Mouse (Mus musculus): ENCODE results near the gene Pitpnc1. TPM values are rescaled to one million over a fixed set of nuclear protein-coding genes. Genes with fewer than 3 reads are reported as not detected.

Gene Pitpnc1
- polyA plus RNA-seq, 2 experiments: 3.0 to 5.8 TPM

- no peak for TF ChIP-seq EP300 (IDR thresholded peaks at IDR 0.05; ENCODE audit: low read depth)
- no peak for TF ChIP-seq CTCF (IDR thresholded peaks at IDR 0.05; ENCODE audit: low read depth)
- WGBS (ENCODE audit: insufficient replicate concordance): 3% methylated on average over 11 of the region's 11 CpGs
These were observed 697 bp upstream of the Pitpnc1 start for GRCm38 (mm10) chr11:107471071-107471720.

DNA sequence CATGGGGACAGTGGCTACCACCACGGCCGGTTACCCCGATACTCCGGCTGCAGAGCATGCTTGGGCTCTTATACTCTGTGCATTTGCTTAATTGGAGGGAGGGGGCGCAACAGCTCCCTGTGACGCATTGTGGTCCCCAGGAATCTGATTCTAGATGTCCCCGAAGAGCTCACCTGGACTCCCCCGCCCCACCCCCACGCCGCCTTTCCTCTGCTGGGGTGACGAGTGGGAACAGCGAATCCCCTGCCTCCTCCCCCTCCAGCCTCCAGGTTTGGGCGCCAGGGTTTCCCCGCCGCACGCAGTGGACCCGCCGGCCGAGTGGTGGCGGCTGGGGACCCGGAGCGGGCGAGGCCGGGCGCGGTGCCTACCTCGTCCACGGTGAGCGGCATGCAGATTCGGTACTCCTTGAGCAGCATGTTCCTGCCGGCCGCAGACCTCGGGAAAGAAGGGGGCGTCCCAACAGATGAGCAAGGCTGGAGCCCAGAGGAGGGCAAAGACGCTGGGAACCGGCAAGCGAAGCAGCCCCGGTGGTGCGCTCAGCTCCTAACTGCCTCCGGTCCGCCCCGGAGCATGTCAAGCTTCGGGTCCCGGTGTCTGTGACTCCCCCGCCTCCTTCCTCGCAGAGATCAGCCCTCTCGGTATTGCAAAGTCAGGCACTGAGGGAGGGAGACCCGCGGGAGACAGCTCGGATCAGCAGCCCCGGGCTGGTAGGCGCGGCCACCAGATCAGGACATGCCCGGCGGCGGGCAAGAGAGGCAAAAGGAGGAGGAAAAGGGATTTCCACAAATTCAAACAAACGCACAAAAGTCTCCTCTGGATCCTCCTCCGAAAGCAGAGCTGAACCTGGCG, 752 bp downstream of the Pitpnc1 start:
- Histone ChIP-seq H3K4me1 (replicated peaks; ENCODE audit: control insufficient read depth in 2 of 2, insufficient read depth in 2 of 2, low read length in 1 of 2) (peaks cover 26 to 33% of the 10 kb centered on the region in 2 experiments), H3K36me3 (replicated peaks; ENCODE audit: control insufficient read depth, insufficient read depth, low read depth) (no peaks in the 10 kb centered on the region), H3K9me3 (ENCODE audit: control insufficient read depth, low read length) (no peaks in the 10 kb centered on the region), H3K27me3 (ENCODE audit: control insufficient read depth, insufficient read depth, low read length) (no peaks in the 10 kb centered on the region), H3K9ac (replicated peaks) (peak overlapping the region; percentile 80), H3K4me2 (ENCODE audit: low read depth) (peak overlapping the region; percentile 69), H3K4me3 (ENCODE audit: insufficient read depth in 1 of 2, low read depth in 2 of 2, low read length in 2 of 2) (peak overlapping the region; percentile 65 to 73), H3K27ac (peak overlapping the region; percentile 95)
- peak; percentile 62 for ATAC-seq (ENCODE audit: insufficient read depth)
- no peak for TF ChIP-seq CTCF (IDR thresholded peaks at IDR 0.05; ENCODE audit: low read depth)
- peak in 1 of 3 experiments; percentile 52 for DNase-seq (ENCODE audit: low read depth in 3 of 3, low spot score in 3 of 3)
- under 1% methylated on average over 59 of the region's 59 CpGs for WGBS (ENCODE audit: insufficient replicate concordance)

More at GRCm38 (mm10) chr11:107471071-107471720, 697 bp upstream of the Pitpnc1 start:
- peak overlapping the region; percentile 80 for H3K9ac ChIP-seq (replicated peaks)
- ATAC-seq (ENCODE audit: insufficient read depth) (no peak), DNase-seq (ENCODE audit: low read depth in 3 of 3, low spot score in 3 of 3) (no peak)
- H3K9me3 ChIP-seq (ENCODE audit: control insufficient read depth, low read length): no peaks in the 10 kb centered on the region
- H3K36me3 ChIP-seq (replicated peaks; ENCODE audit: control insufficient read depth, insufficient read depth, low read depth): no peaks in the 10 kb centered on the region
- no peaks in the 10 kb centered on the region for H3K27me3 ChIP-seq (ENCODE audit: control insufficient read depth, insufficient read depth, low read length)
- H3K4me1 ChIP-seq (replicated peaks; ENCODE audit: control insufficient read depth in 2 of 2, insufficient read depth in 2 of 2, low read length in 1 of 2): peaks cover 22 to 28% of the 10 kb centered on the region in 2 experiments
- peak overlapping the region; percentile 69 for H3K4me2 ChIP-seq (ENCODE audit: low read depth)
- peak overlapping the region; percentile 95 for H3K27ac ChIP-seq
- H3K4me3 ChIP-seq (ENCODE audit: insufficient read depth in 1 of 2, low read depth in 2 of 2, low read length in 2 of 2): peak overlapping the region; percentile 65 to 73

DNA sequence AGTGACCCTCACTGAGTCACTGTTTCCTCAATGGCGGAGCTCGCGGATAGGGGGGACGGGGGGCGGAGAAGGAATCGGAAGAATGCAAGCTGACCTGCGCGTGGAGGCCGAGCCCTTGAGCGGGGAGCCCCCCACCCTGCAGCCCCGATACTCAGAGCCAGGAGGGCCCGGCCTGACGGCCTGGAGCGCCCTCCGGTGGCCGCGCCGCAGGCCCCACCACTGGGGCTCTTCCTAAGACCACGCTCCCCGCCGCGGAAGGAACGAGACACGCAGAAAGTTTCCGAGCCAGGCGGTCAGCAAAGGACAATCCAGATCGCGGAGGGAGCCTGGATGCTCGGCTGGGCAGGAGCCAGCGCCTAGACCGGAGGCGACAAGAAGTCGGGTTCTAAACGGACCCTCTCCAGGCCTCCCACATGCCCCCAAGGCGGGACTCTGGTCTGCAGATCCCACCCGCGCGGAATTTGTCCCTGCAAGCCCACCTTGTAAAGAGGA, 1.4 kb downstream of the Pitpnc1 start:
- Histone ChIP-seq H3K4me3 (ENCODE audit: insufficient read depth in 1 of 2, low read depth in 2 of 2, low read length in 2 of 2) (peak overlapping the region; percentile 65 to 73), H3K36me3 (replicated peaks; ENCODE audit: control insufficient read depth, insufficient read depth, low read depth) (no peaks in the 10 kb centered on the region), H3K9me3 (ENCODE audit: control insufficient read depth, low read length) (no peaks in the 10 kb centered on the region), H3K4me1 (replicated peaks; ENCODE audit: control insufficient read depth in 2 of 2, insufficient read depth in 2 of 2, low read length in 1 of 2) (peaks cover 26 to 33% of the 10 kb centered on the region in 2 experiments), H3K27me3 (ENCODE audit: control insufficient read depth, insufficient read depth, low read length) (no peaks in the 10 kb centered on the region), H3K9ac (replicated peaks) (peak overlapping the region; percentile 80), H3K27ac (peak overlapping the region; percentile 95), H3K4me2 (ENCODE audit: low read depth) (peak overlapping the region; percentile 69)
- DNase-seq (ENCODE audit: low read depth in 3 of 3, low spot score in 3 of 3) (peak; percentile 50 to 68 (median 57)), ATAC-seq (ENCODE audit: insufficient read depth) (peak; percentile 59)
- WGBS (ENCODE audit: insufficient replicate concordance): under 1% methylated on average over 38 of the region's 38 CpGs
- TF ChIP-seq CTCF (IDR thresholded peaks at IDR 0.05; ENCODE audit: low read depth) (peak; percentile 91), EP300 (IDR thresholded peaks at IDR 0.05; ENCODE audit: low read depth) (0 out of 2 replicates have a peak, but pooled peaks have one; percentile 7)

DNA sequence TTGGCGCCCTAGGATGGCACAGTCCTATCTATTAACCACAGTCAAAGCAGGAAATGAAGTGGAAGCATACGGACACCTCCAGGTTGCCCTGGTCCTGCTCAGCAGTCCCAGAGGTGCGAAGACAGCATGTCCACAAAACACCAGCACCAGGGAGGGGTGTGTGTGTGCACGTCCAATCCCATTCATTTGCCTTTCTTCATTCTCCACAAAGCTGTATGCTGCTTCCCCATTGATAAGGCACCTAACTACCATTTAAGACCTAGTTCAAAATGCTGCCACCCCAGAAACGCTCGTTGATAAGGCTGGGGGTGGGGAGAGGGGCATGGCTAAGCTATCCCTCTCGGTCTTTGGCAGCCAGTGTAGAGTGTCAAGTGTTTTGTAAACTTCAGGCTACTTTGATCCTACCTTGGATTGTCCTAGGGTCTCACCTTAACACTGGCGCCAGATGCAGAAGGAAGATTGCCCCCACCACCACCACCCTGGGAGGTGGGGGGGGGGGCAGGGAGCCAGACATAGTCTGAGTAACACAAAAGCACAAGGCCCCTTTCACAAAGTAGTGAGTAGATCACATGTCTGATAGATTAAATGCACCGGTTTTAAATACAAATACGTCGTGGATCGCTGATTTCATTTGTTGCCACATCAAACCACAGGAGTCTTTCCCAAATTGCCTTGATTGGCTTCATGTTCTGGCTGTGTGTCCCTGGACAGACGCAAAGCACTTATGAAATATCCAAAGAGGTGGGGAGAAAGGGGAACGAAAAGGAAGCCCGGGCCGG, 2.1 kb downstream of the Pitpnc1 start:
- Histone ChIP-seq H3K9ac (replicated peaks) (peak overlapping the region; percentile 80), H3K27ac (peak overlapping the region; percentile 95), H3K4me3 (ENCODE audit: insufficient read depth in 1 of 2, low read depth in 2 of 2, low read length in 2 of 2) (peak overlapping the region; percentile 65 to 73), H3K4me2 (ENCODE audit: low read depth) (peak overlapping the region; percentile 69), H3K9me3 (ENCODE audit: control insufficient read depth, low read length) (no peaks in the 10 kb centered on the region), H3K27me3 (ENCODE audit: control insufficient read depth, insufficient read depth, low read length) (no peaks in the 10 kb centered on the region), H3K4me1 (replicated peaks; ENCODE audit: control insufficient read depth in 2 of 2, insufficient read depth in 2 of 2, low read length in 1 of 2) (peaks cover 26 to 33% of the 10 kb centered on the region in 2 experiments), H3K36me3 (replicated peaks; ENCODE audit: control insufficient read depth, insufficient read depth, low read depth) (no peaks in the 10 kb centered on the region)
- DNase-seq (ENCODE audit: low read depth in 3 of 3, low spot score in 3 of 3) (peak; percentile 82 to 85 (median 84)), ATAC-seq (ENCODE audit: insufficient read depth) (peak; percentile 66)
- 4% methylated on average over 16 of the region's 16 CpGs for WGBS (ENCODE audit: insufficient replicate concordance)
- TF ChIP-seq EP300 (IDR thresholded peaks at IDR 0.05; ENCODE audit: low read depth) (peak; percentile 80), CTCF (IDR thresholded peaks at IDR 0.05; ENCODE audit: low read depth) (no peak)
